Mouse (Mus musculus) MEL (cell line): ENCODE measurements around the gene Maml3.

Source experiments
- CTCF ChIP-seq, 3 experiments: IDR thresholded peaks in 2 of 3; conservative IDR thresholded peaks in 1 of 3; 2 replicates each; pipeline ENCODE4 v1.5.1; 2011 to 2012; ENCODE audit warnings: low read length in 3 of 3, low read depth in 2 of 3, mild to moderate bottlenecking in 2 of 3, improper control_type of control experiment in 1 of 3, inconsistent platforms in 1 of 3, mixed read lengths in 1 of 3, moderate library complexity in 1 of 3; ENCODE audit not compliant: control insufficient read depth in 1 of 3, insufficient read depth in 1 of 3, poor library complexity in 1 of 3, severe bottlenecking in 1 of 3
- EP300 ChIP-seq, 2 experiments: IDR thresholded peaks; 2 replicates each; pipeline ENCODE4 v1.6.1; 2011; ENCODE audit warnings: improper control_type of control experiment in 2 of 2, low read length in 2 of 2, low read depth in 1 of 2, mild to moderate bottlenecking in 1 of 2
- KAT2A ChIP-seq: conservative IDR thresholded peaks from 2 replicates; pipeline ENCODE4 v1.6.1; 2012; ENCODE audit warnings: low read depth, low read length, improper control_type of control experiment, inconsistent platforms
- MEF2A ChIP-seq: IDR thresholded peaks from 2 replicates; pipeline ENCODE4 v1.6.1; 2014; ENCODE audit warnings: low read depth, mild to moderate bottlenecking, inconsistent platforms, low read length, improper control_type of control experiment; ENCODE audit not compliant: poor library complexity, insufficient replicate concordance, severe bottlenecking; ENCODE audit errors: extremely low read depth
- NELFE ChIP-seq: IDR thresholded peaks from 2 replicates; pipeline ENCODE4 v1.6.1; 2011; ENCODE audit warnings: low read depth, low read length, improper control_type of control experiment
- POLR2A ChIP-seq, 2 experiments: IDR thresholded peaks; 2 replicates each; pipeline ENCODE4 v1.6.1; 2011 to 2012; ENCODE audit warnings: low read length in 2 of 2, mild to moderate bottlenecking in 2 of 2, control low read depth in 1 of 2, improper control_type of control experiment in 1 of 2, low read depth in 1 of 2, moderate library complexity in 1 of 2; ENCODE audit not compliant: control insufficient read depth in 1 of 2, insufficient read depth in 1 of 2, poor library complexity in 1 of 2
- POLR2AphosphoS2 ChIP-seq: IDR thresholded peaks from 2 replicates; pipeline ENCODE4 v1.6.1; 2011; ENCODE audit warnings: low read length, improper control_type of control experiment
- RAD21 ChIP-seq: IDR thresholded peaks from 2 replicates; pipeline ENCODE4 v1.6.1; 2011; ENCODE audit warnings: mild to moderate bottlenecking, low read depth, low read length, improper control_type of control experiment
- SMC3 ChIP-seq: IDR thresholded peaks from 2 replicates; pipeline ENCODE4 v1.6.1; 2011; ENCODE audit warnings: low read depth, low read length, improper control_type of control experiment
- UBTF ChIP-seq: IDR thresholded peaks from 2 replicates; pipeline ENCODE4 v1.6.1; 2012; ENCODE audit warnings: low read depth, mild to moderate bottlenecking, inconsistent platforms, low read length, improper control_type of control experiment, moderate library complexity, borderline replicate concordance; ENCODE audit not compliant: insufficient read depth
- ZMIZ1 ChIP-seq: IDR thresholded peaks from 2 replicates; pipeline ENCODE4 v1.6.1; 2012; ENCODE audit warnings: low read depth, mild to moderate bottlenecking, inconsistent platforms, low read length, improper control_type of control experiment, moderate library complexity

DNA sequence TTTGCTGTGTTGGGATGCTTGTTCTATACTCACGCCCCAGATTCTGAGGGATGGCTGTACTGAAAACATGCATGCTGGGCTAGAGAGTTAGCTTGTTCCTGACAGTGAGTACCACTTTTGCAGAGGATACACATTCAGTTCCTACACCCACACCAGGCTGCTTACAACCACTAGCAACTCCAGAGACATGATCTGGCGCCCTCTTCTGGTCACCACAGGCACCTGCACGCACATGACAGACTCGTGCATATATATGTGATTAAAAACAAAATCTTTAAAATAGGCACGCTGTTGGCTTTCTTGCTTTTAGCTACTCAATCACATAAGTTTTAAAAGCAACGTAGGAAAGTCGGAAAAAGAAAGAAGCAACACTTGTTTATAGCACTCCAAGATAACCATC, 399.7 kb downstream of the Maml3 start:
- TF ChIP-seq MEF2A: no peak
- no peak for TF ChIP-seq POLR2AphosphoS2
- TF ChIP-seq NELFE: no peak
- no peak for TF ChIP-seq KAT2A
- peak; percentile 60 for TF ChIP-seq SMC3
- peak; percentile 70 to 81 (median 78) for TF ChIP-seq CTCF (IDR thresholded peaks at IDR 0.05 in 2 of 3, conservative IDR thresholded peaks at IDR 0.05 in 1 of 3; ENCODE audit: control insufficient read depth in 1 of 3, insufficient read depth in 1 of 3, low read depth in 2 of 3, low read length in 3 of 3, poor library complexity in 1 of 3, severe bottlenecking in 1 of 3)
- TF ChIP-seq POLR2A (IDR thresholded peaks at IDR 0.05; ENCODE audit: control insufficient read depth in 1 of 2, insufficient read depth in 1 of 2, low read depth in 1 of 2, low read length in 2 of 2, poor library complexity in 1 of 2): no peak
- no peak for TF ChIP-seq ZMIZ1
- peak; percentile 53 for TF ChIP-seq RAD21
- TF ChIP-seq EP300 (IDR thresholded peaks at IDR 0.05; ENCODE audit: low read depth in 1 of 2, low read length in 2 of 2): no peak
- TF ChIP-seq UBTF: no peak
